Mouse (Mus musculus) urinary bladder, postnatal 36 days (tissue): ENCODE results near the gene Hoxd1.

Experiments
- DNase-seq, 2 experiments: peaks; one replicate each; pipeline ENCODE4 v3.0.0; 2022; ENCODE audit warnings: low spot score in 2 of 2, mixed read lengths in 1 of 2

The Hoxd1 gene

GRCm38 (mm10) chr2:74748436-74748995 is 14.3 kb upstream of the Hoxd1 start:
- DNase-seq = no peak

- DNase-seq = no peak
Measured at GRCm38 (mm10) chr2:74749337-74750121, 13.3 kb upstream of the Hoxd1 start.

GRCm38 (mm10) chr2:74750731-74751250 is 12.0 kb upstream of the Hoxd1 start:
- no peak for DNase-seq

GRCm38 (mm10) chr2:74751861-74752260 is 10.9 kb upstream of the Hoxd1 start:
- DNase-seq = no peak

GRCm38 (mm10) chr2:74752431-74753174 is 10.2 kb upstream of the Hoxd1 start:
- DNase-seq = no peak

GRCm38 (mm10) chr2:74753175-74753523 is 9.6 kb upstream of the Hoxd1 start:
- no peak for DNase-seq

GRCm38 (mm10) chr2:74753711-74754110 is 9.1 kb upstream of the Hoxd1 start:
- no peak for DNase-seq

GRCm38 (mm10) chr2:74760146-74760545 is 2.6 kb upstream of the Hoxd1 start:
- no peak for DNase-seq

- no peak for DNase-seq
Measured at GRCm38 (mm10) chr2:74761941-74762340, 839 bp upstream of the Hoxd1 start.

GRCm38 (mm10) chr2:74763245-74763735 is 510 bp downstream of the Hoxd1 start:
- no peak for DNase-seq

- DNase-seq = no peak
Measured at GRCm38 (mm10) chr2:74763976-74764375, 1.2 kb downstream of the Hoxd1 start.

GRCm38 (mm10) chr2:74774359-74774758 is 11.6 kb downstream of the Hoxd1 start:
- no peak for DNase-seq

- no peak for DNase-seq
Measured at GRCm38 (mm10) chr2:74777536-74778275, 14.9 kb downstream of the Hoxd1 start.

- no peak for DNase-seq
Measured at GRCm38 (mm10) chr2:74781386-74781785, 18.6 kb downstream of the Hoxd1 start.

- no peak for DNase-seq
Measured at GRCm38 (mm10) chr2:74795531-74795930, 32.8 kb downstream of the Hoxd1 start.

GRCm38 (mm10) chr2:74808431-74808830 is 45.7 kb downstream of the Hoxd1 start:
- DNase-seq = no peak
